Mouse (Mus musculus) thymus, adult 18-20 months (tissue): ENCODE data around the gene Tbl1x.
"Not testable (repeated sequence)": the region's sequence is repeated elsewhere in the genome, so short reads cannot be mapped to it uniquely, and the experiment has no call there.

Experiments used
- DNase-seq, 2 experiments: peaks; one replicate each; pipeline ENCODE4 v3.0.0; 2022; ENCODE audit warnings: mixed read lengths in 2 of 2

Gene Tbl1x

DNA sequence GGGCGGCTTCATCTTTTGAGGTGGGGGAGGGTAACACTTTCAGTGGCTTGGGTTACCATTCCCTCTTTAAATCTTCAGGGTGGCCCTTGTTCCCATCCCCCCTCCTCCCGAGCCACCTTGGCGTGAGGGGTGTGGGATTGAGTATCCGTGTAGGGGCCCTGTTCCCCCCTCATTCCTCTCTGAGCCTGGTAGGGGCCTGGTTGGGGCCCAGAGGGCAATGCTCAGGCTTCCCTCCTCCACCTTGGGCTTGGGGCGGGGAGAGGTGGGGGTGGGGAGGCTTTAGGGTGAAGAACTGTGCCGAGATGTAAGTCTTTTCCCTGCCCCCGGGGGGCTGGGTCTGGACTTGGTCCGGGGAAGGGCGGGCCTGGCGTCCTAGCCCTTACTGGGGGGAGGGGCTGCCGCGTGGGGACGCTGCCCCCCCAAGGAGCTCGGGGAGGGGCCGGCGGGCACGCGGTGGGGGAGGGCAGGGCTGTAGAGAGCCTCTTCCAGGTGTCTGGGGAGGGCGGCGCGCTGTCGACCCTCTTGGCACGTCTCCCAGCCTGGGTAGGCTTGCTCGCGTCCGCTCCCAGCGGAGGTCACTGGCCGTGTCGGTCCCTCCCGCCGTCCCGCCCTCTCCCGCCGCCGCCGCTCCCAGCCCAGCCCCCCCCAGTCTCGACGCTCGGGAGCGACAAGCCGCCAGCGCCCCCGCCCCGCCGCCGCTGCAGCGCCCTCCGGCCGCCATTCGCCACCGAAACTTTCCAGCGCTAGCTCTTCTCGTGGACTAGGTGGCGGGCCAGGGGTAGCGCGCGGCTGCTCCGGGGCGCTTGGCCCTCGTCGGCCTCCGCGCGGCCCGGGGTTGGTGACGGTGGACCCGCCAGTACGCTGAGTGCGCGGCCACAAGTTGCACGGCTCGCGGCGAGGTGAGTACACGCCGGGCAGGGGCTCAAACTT is at the start of gene Tbl1x:
Tbl1x (plus strand) TSS at position 643 of the 930 bp plus-strand sequence.
- peak; percentile 50 to 54 for DNase-seq

DNA sequence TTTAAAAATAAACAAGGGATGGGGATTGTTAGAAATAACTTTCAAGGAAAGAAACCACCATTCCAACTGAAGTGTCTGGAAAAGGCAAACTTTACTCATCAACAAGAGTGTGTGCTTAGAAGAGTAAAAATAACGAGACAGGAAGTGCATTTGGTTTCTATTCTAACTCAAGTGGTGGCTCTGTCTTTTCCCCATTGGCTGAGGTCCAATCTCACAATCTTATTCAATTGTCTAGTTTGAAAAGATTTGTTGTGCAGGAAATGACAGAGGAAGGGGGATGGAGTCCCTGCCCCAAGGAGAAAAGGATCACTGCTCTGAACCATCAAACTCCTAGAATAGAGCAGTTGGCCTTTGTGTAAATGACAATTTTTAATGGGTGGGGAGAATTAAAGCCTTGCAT is 41.6 kb upstream of the Tbl1x start:
- no peak for DNase-seq

DNA sequence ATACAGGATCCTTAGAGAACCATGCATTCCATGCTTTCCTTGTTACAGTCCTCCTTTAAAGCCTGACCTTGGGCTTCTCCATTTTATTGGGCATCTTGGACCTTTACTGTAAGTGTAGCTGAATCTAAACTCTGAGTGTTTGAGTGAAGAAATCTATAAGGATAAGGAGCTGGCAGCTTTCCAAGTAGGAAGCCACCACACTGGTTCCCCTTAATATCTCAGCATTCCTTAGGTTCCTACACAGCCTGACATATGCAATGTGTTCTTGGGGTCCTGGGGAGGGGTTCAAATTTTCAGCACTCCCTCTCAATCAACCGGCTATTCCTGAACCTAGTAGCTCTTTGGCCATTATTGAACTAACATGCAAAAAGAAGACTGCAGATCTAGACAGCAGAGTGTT is 38.0 kb upstream of the Tbl1x start:
- DNase-seq, result no peak

DNA sequence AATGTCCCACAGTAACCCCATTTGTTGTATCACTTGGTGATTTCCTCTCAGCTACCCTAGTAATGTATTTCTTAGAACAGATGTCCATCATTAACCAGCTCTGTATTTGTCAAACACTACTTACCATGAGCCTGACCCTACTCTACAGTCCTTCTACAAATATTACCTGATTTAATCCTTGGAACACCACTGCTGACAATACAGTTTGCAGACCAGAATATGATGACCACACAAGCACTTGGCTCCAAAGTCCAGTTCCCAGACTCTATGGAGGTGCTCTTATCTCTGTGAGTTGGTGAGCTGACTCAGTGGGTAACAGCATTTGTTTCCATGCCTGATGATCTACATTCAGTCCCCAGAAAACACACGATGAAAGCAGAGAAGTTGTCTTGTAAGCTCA is 37.3 kb upstream of the Tbl1x start:
- no peak for DNase-seq

GRCm38 (mm10) chrX:77474551-77474950 is 36.3 kb upstream of the Tbl1x start:
- no peak for DNase-seq

DNA sequence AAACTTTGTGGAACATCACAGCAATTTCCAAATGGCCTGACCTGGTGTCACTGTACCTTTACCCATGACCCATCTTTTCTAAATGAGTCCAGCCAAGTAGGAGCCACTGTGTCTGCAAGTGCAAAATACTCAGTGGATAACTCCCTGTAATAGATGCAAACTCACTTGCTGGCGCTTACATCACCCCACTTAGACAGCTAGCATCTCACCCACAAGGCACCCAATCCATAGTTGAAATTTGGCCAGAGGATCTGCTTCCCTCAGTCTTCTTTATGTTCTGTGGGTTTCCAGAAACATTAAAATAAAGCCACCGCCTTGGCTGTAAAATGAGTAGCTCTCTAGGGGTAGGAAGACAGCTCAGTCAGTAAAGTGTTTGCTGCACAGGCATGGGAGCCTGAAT is 33.3 kb upstream of the Tbl1x start:
- no peak for DNase-seq

DNA sequence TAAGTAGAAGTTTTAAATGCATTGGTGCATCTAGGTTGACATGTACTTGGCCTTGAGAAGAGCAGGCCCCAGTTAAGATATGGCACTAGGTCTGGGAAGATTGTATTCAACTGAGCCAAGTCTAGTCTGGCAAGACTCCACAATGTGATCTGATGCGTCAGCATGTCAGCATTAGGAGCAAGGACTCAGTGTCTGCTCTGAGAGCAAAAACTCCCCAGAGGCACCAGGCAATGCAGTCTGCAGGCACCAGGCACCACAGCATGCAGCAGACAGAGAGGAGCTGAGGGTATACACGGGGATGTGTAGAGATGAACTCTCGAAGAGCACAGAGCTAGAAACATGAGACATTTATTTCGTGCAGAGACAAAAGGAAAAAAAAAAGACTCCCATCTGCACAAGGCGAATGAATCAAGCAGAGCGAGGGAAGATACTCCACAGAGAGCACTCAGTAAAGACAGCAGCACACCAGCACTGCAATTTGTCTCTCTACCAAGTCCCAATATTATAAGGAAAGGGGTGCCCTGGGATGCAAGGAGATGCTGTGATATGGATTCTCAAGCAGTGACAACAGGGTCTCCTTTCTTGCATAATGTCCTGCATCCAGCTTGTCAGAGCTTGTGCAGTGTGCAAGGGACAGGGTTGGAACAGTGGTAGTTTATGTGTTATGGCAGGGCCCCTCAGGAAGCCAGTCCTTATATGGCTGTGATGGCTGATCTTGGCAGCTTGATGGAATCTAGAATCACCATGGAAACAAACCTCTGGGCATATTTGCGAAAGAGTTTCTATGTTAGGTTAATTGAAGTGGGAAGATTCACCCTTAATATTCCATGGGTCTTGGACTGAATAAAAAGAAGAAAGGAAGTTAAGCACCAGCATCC is 22.7 kb upstream of the Tbl1x start:
- no peak for DNase-seq

DNA sequence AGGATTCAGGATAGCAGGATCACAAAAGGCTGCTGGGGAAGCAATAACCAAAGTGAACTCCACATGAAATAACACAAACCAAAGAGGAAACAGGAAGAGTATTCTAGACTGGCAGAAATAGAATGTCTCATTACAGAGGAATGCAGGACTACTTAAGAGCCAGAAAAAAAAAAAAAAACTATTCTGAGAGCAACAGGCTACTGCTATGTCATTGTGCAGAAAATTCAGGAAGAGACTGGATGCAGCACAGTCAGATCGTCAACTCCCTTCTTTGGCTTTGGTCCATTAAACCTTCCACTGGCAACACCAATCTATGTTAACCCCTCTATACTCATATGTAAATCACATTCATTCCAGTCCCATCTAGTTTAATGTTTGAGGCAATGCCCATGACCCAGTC is 20.7 kb upstream of the Tbl1x start:
- no peak for DNase-seq

DNA sequence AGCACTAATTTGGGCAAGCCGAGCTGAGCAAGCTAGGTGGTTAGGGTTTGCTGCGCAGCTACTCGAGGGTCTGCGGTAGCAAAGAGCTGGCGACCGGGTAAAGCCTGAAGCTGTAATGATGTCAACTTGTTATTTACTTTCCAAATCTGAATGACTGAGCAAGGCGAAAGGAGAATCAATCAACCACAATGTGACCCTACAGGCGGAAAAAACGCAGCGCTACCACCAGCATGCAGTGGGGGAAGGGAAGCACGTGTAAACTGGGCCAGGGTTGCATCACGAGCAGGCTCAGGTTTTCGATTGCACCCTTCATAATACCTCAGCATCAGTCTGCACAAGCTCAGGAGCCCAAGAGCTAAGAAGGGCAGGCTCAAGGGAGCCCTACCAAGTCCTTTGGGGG is 1.7 kb upstream of the Tbl1x start:
- peak; percentile 62 to 82 for DNase-seq

GRCm38 (mm10) chrX:77509776-77510175 is 1.0 kb upstream of the Tbl1x start:
- DNase-seq, result peak; percentile 13 to 26

DNA sequence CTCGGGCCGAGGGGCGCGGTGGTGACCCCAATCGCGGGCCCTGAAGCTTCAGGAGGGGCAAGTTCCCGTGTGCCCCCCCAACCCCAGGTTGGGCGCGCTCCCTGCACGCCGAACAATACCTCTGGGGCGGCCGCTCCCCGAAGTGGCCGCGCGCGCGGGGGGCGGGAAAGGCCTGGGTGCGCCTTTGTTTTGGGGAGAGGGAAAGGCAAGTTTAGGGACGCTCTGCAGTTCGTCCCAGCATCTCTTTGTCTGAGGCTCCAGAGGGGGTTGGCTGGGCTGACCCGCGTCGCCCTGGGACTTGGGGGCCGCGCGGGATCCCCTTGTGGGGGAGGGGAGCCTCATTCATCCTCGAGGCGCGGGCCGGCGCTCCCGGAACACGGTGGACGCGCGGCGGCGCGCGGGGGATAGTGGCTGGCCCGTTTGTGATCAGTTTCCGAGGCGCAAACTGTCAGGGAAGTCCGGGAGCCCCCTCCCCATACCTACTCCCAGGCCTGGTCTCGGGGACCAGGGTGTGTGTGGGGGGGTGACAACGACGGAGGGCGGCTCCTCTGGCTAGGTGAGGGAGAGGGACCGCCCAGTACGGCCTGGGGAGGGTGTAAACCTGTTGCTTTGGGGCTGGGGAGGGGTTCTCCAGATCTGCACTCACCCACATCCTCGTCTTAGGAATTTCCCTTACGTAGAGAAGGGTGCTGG is 634 bp downstream of the Tbl1x start:
- DNase-seq, result peak; percentile 16 to 37

GRCm38 (mm10) chrX:77511994-77512485 is 1.2 kb downstream of the Tbl1x start:
- DNase-seq, result no peak

GRCm38 (mm10) chrX:77517274-77518085 is 6.7 kb downstream of the Tbl1x start:
- DNase-seq, result no peak

DNA sequence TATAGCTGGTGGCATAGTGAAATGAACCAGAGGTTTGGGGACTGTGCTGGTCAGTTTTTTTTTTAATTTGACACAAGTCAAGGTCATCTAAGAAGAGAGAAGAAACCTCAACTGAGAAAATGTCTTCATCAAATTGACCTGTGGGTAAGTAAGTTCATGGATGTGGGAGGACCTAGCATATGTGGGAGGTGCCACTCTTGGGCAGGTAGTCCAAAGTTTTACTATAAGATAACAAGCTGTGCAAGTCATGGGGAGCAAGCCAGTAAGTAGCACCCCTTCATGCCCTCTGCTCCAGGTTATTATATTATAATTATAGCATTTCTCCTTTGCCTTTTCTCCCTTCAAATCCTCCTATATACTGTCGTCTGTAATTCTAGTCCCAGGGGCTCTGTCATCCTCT is 8.1 kb downstream of the Tbl1x start:
- DNase-seq, result no peak

DNA sequence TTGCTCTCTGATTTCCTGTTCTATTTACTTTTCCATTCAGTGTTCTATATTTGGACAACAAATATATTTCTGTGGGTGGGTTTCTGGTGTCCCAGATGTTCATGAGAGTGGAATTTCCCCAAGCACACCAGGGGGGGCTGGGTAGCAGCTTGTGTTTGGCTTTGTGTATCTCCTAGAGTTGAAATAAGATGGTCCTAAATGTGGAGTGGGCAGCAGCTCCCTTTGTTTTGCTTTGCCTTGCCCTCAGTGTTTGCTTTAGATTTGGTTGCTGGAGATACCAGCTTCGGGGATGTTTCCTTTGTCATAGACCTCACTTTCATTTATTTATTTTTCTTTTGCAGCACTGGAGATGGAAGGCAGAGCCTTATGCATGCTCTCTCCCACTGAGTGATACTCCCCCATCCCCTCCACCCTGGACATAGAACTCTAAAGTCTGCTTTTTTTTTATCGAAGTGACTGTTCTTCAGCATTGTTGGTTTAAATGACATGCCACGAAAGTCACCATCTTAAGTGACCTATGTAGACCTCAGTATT is 12.1 kb downstream of the Tbl1x start:
- DNase-seq, result no peak

GRCm38 (mm10) chrX:77525179-77525578 is 14.4 kb downstream of the Tbl1x start:
- DNase-seq, result no peak

- no peak for DNase-seq
These were observed 17.6 kb downstream of the Tbl1x start for GRCm38 (mm10) chrX:77528401-77528800.

DNA sequence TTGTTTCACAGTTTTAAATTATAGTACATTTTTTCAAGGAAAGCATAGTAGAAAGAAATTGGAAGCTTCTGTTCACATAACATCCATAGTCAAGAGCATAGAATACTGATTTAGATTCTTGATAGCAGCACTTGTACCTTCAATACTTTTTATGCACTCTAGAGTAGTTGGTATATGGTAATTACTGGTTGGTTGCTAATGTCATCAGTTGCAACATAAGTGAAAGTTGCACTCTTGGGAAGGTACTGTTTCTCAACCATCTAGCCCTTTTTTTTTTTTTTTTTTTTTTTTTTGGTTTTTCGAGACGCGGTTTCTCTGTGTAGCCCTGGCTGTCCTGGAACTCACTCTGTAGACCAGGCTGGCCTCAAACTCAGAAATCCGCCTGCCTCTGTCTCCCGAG is 20.2 kb downstream of the Tbl1x start:
- DNase-seq, result no peak

DNA sequence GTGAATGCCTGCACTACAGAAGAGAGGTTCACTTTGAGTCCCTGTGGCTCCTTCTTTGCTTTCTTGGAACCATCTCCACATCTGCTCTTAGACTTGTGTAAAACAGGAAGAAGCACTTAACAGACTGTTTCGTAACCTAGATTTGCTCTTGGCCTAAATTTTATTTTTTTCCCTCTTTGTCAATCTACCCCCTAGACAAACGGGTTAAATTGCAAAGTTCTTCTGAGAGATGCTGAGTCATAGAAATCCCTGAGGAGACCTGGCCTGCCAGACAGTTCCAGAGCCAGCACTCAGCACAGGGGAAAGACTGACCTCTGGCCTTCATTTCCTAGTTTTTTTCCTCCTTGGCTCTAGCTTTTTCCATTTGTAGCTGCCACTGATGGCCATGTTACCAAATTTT is 23.1 kb downstream of the Tbl1x start:
- no peak for DNase-seq

GRCm38 (mm10) chrX:77539770-77540169 is 29.0 kb downstream of the Tbl1x start:
- not testable (repeated sequence) for DNase-seq

- no peak for DNase-seq
These were observed 33.2 kb downstream of the Tbl1x start for GRCm38 (mm10) chrX:77544003-77544402.

- DNase-seq, result no peak
These were observed 33.7 kb downstream of the Tbl1x start for GRCm38 (mm10) chrX:77544550-77544949.
